Mouse (Mus musculus) neural tube, embryonic 13.5 days (tissue): ENCODE measurements around the gene Dcaf15. TPM values are rescaled to one million over a fixed set of nuclear protein-coding genes. Genes with fewer than 3 reads are reported as not detected.
A peak's percentile ranks its signal among the peaks of the same experiment; 100 is the strongest.

Experiments
- ATAC-seq: fragments of 200-750 bp; cut with Nextera tagmentation; 2 replicates; pipeline ENCODE4 v1.8.0; 2017; ENCODE audit warnings: low read depth, mild to moderate bottlenecking, moderate TSS enrichment, moderate library complexity
- H3K27ac ChIP-seq: fragments of 300-500 bp; sonication (generic); replicated peaks from 2 replicates; pipeline ENCODE4 v1.5.1; 2015; ENCODE audit warnings: moderate library complexity, mild to moderate bottlenecking, inconsistent platforms
- H3K27me3 ChIP-seq: fragments of 300-500 bp; sonication (generic); 2 replicates; pipeline ENCODE4 v1.6.1; 2015; ENCODE audit warnings: mild to moderate bottlenecking, inconsistent platforms
- H3K36me3 ChIP-seq: fragments of 300-500 bp; sonication (generic); 2 replicates; pipeline ENCODE4 v1.6.1; 2015; ENCODE audit warnings: mild to moderate bottlenecking, inconsistent platforms
- H3K4me1 ChIP-seq: fragments of 300-500 bp; sonication (generic); replicated peaks from 2 replicates; pipeline ENCODE4 v1.6.1; 2015; ENCODE audit warnings: inconsistent platforms
- H3K4me2 ChIP-seq: fragments of 300-500 bp; sonication (generic); 2 replicates; pipeline ENCODE4 v1.6.1; 2015; ENCODE audit warnings: inconsistent platforms, mild to moderate bottlenecking, moderate library complexity
- H3K4me3 ChIP-seq: fragments of 300-500 bp; sonication (generic); 2 replicates; pipeline ENCODE4 v1.5.1; 2015; ENCODE audit warnings: mild to moderate bottlenecking, inconsistent platforms
- H3K9ac ChIP-seq: fragments of 300-500 bp; sonication (generic); 2 replicates; pipeline ENCODE4 v1.6.1; 2015; ENCODE audit warnings: moderate library complexity, mild to moderate bottlenecking, inconsistent platforms
- H3K9me3 ChIP-seq: fragments of 300-500 bp; sonication (generic); 2 replicates; pipeline ENCODE4 v1.6.1; 2016; ENCODE audit warnings: inconsistent platforms
- WGBS: fragments of 180-500 bp; shearing (Covaris S2); methylation state at CpG from one replicate; pipeline ENCODE4 v1.1.7; 2015; 5-methylcytosine and 5-hydroxymethylcytosine counted together
- polyA plus RNA-seq: library from polyadenylated mRNA; unstranded; fragments of >200 nt; fragmentation: Nextera tagmentation; extraction: Ambion mirVana; gene quantifications from 2 replicates; pipeline ENCODE4 v1.2.1, GENCODE M21; 2015

The Dcaf15 gene
- polyA plus RNA-seq, 1 experiment from 2014 or later = 16.8 TPM

- no peaks in the 10 kb centered on the region for H3K9me3 ChIP-seq
- no peak overlapping the region for H3K9ac ChIP-seq
- peaks cover 13% of the 10 kb centered on the region for H3K36me3 ChIP-seq
- H3K4me3 ChIP-seq = no peak overlapping the region
- 74% methylated on average over 17 of the region's 17 CpGs for WGBS
- no peak overlapping the region for H3K27ac ChIP-seq
- 0 out of 2 replicates have a peak, but pooled peaks cover 3% of the 10 kb centered on the region for H3K27me3 ChIP-seq
- ATAC-seq = no peak
- no peak overlapping the region for H3K4me2 ChIP-seq
- H3K4me1 ChIP-seq = no peaks in the 10 kb centered on the region
Observed at GRCm38 (mm10) chr8:84127202-84127901, 22.8 kb upstream of the Dcaf15 start.

- 77% methylated on average over 2 of the region's 2 CpGs for WGBS
- H3K4me2 ChIP-seq = no peak overlapping the region
Observed at GRCm38 (mm10) chr8:84126742-84127141, 22.2 kb upstream of the Dcaf15 start.

GRCm38 (mm10) chr8:84125656-84126055 lies 21.1 kb upstream of the Dcaf15 start, which contains the start of gene Podnl1:
Podnl1 (plus strand) TSS chr8:84125989.
- Histone ChIP-seq H3K4me1 (no peaks in the 10 kb centered on the region), H3K9me3 (no peaks in the 10 kb centered on the region), H3K36me3 (no peaks in the 10 kb centered on the region), H3K4me3 (no peak within 1 kb of the TSS), H3K27ac (no peak within 1 kb of the TSS), H3K4me2 (no peak within 1 kb of the TSS), H3K9ac (no peak within 1 kb of the TSS), H3K27me3 (no peaks in the 10 kb centered on the region)
- 52% methylated on average over 9 of the region's 9 CpGs for WGBS
- no peak for ATAC-seq

More at GRCm38 (mm10) chr8:84126742-84127141, 22.2 kb upstream of the Dcaf15 start:
- Histone ChIP-seq H3K9me3 (no peaks in the 10 kb centered on the region), H3K36me3 (peaks cover 7% of the 10 kb centered on the region), H3K4me3 (no peak overlapping the region), H3K4me1 (no peaks in the 10 kb centered on the region), H3K27me3 (0 out of 2 replicates have a peak, but pooled peaks cover 3% of the 10 kb centered on the region), H3K9ac (no peak overlapping the region), H3K27ac (no peak overlapping the region)
- no peak for ATAC-seq

- Histone ChIP-seq H3K4me1 (no peaks in the 10 kb centered on the region), H3K9ac (no peak overlapping the region), H3K4me3 (no peak overlapping the region), H3K9me3 (no peaks in the 10 kb centered on the region), H3K36me3 (no peaks in the 10 kb centered on the region), H3K4me2 (no peak overlapping the region), H3K27ac (no peak overlapping the region), H3K27me3 (no peaks in the 10 kb centered on the region)
- ATAC-seq = no peak
- WGBS = 86% methylated on average over 3 of the region's 3 CpGs
Observed at GRCm38 (mm10) chr8:84122151-84122550, 17.6 kb upstream of the Dcaf15 start.

- no peak for ATAC-seq
- no peaks in the 10 kb centered on the region for H3K4me1 ChIP-seq
- H3K9ac ChIP-seq = no peak overlapping the region
- H3K4me3 ChIP-seq = no peak overlapping the region
- H3K9me3 ChIP-seq = no peaks in the 10 kb centered on the region
- H3K27ac ChIP-seq = no peak overlapping the region
- H3K4me2 ChIP-seq = no peak overlapping the region
- H3K27me3 ChIP-seq = no peaks in the 10 kb centered on the region
- WGBS = 87% methylated on average over 6 of the region's 6 CpGs
- no peaks in the 10 kb centered on the region for H3K36me3 ChIP-seq
Observed at GRCm38 (mm10) chr8:84115646-84116045, 11.1 kb upstream of the Dcaf15 start.

GRCm38 (mm10) chr8:84106216-84107040 lies 1.9 kb upstream of the Dcaf15 start:
- H3K36me3 ChIP-seq = peaks cover 13% of the 10 kb centered on the region
- no peak overlapping the region for H3K4me2 ChIP-seq
- ATAC-seq = no peak
- H3K27me3 ChIP-seq = no peaks in the 10 kb centered on the region
- H3K9ac ChIP-seq = no peak overlapping the region
- H3K9me3 ChIP-seq = no peaks in the 10 kb centered on the region
- H3K4me1 ChIP-seq = peaks cover 36% of the 10 kb centered on the region
- no peak overlapping the region for H3K27ac ChIP-seq
- WGBS = 97% methylated on average over 5 of the region's 6 CpGs
- no peak overlapping the region for H3K4me3 ChIP-seq

GRCm38 (mm10) chr8:84105676-84106075 lies 1.1 kb upstream of the Dcaf15 start:
- peak overlapping the region; percentile 87 for H3K27ac ChIP-seq

GRCm38 (mm10) chr8:84104221-84104620 lies 347 bp downstream of the Dcaf15 start:
- Histone ChIP-seq H3K9ac (peak overlapping the region; percentile 82), H3K4me1 (peaks cover 47% of the 10 kb centered on the region), H3K36me3 (peaks cover 33% of the 10 kb centered on the region), H3K27ac (peak overlapping the region; percentile 94), H3K4me2 (peak overlapping the region; percentile 86), H3K27me3 (no peaks in the 10 kb centered on the region), H3K4me3 (peak overlapping the region; percentile 58), H3K9me3 (no peaks in the 10 kb centered on the region)
- WGBS = under 1% methylated on average over 28 of the region's 29 CpGs
- peak; percentile 89 for ATAC-seq

More at GRCm38 (mm10) chr8:84105676-84106075, 1.1 kb upstream of the Dcaf15 start:
- peaks cover 19% of the 10 kb centered on the region for H3K36me3 ChIP-seq
- H3K4me2 ChIP-seq = peak overlapping the region; percentile 54
- H3K4me1 ChIP-seq = peaks cover 41% of the 10 kb centered on the region
- 0 out of 2 replicates have a peak overlapping the region, but pooled peaks have one; percentile 60 for H3K9ac ChIP-seq
- H3K9me3 ChIP-seq = no peaks in the 10 kb centered on the region
- 70% methylated on average over 2 of the region's 2 CpGs for WGBS
- no peaks in the 10 kb centered on the region for H3K27me3 ChIP-seq
- H3K4me3 ChIP-seq = peak overlapping the region; percentile 38
- ATAC-seq = no peak

GRCm38 (mm10) chr8:84103601-84104000 lies 967 bp downstream of the Dcaf15 start:
- Histone ChIP-seq H3K9me3 (no peaks in the 10 kb centered on the region), H3K4me2 (peak overlapping the region; percentile 86), H3K4me1 (peaks cover 47% of the 10 kb centered on the region), H3K36me3 (peaks cover 40% of the 10 kb centered on the region), H3K27ac (peak overlapping the region; percentile 94), H3K9ac (peak overlapping the region; percentile 82), H3K27me3 (no peaks in the 10 kb centered on the region), H3K4me3 (peak overlapping the region; percentile 58)
- ATAC-seq = no peak
- WGBS = 40% methylated on average over 3 of the region's 3 CpGs

GRCm38 (mm10) chr8:84101476-84102270 lies 2.9 kb downstream of the Dcaf15 start:
- H3K27ac ChIP-seq = no peak overlapping the region
- peaks cover 47% of the 10 kb centered on the region for H3K4me1 ChIP-seq
- no peaks in the 10 kb centered on the region for H3K9me3 ChIP-seq
- no peak overlapping the region for H3K4me3 ChIP-seq
- ATAC-seq = no peak
- H3K4me2 ChIP-seq = 0 out of 2 replicates have a peak overlapping the region, but pooled peaks have one; percentile 86
- H3K36me3 ChIP-seq = peaks cover 59% of the 10 kb centered on the region
- H3K9ac ChIP-seq = 0 out of 2 replicates have a peak overlapping the region, but pooled peaks have one; percentile 82
- WGBS = 92% methylated on average over 25 of the region's 25 CpGs
- H3K27me3 ChIP-seq = no peaks in the 10 kb centered on the region

- no peak overlapping the region for H3K4me3 ChIP-seq
- peaks cover 30% of the 10 kb centered on the region for H3K4me1 ChIP-seq
- no peak overlapping the region for H3K27ac ChIP-seq
- no peak overlapping the region for H3K9ac ChIP-seq
- no peaks in the 10 kb centered on the region for H3K9me3 ChIP-seq
- H3K4me2 ChIP-seq = no peak overlapping the region
- no peak for ATAC-seq
- peaks cover 91% of the 10 kb centered on the region for H3K36me3 ChIP-seq
- WGBS = 89% methylated on average over 7 of the region's 7 CpGs
- H3K27me3 ChIP-seq = no peaks in the 10 kb centered on the region
Observed at GRCm38 (mm10) chr8:84098376-84098775, 6.2 kb downstream of the Dcaf15 start.
